Mouse (Mus musculus): ENCODE measurements around the gene Fam240b. TPM values are rescaled to one million over a fixed set of nuclear protein-coding genes. Genes with fewer than 3 reads are reported as not detected.

Fam240b gene
- total and polyA plus RNA-seq, 2 experiments: not detected

DNA sequence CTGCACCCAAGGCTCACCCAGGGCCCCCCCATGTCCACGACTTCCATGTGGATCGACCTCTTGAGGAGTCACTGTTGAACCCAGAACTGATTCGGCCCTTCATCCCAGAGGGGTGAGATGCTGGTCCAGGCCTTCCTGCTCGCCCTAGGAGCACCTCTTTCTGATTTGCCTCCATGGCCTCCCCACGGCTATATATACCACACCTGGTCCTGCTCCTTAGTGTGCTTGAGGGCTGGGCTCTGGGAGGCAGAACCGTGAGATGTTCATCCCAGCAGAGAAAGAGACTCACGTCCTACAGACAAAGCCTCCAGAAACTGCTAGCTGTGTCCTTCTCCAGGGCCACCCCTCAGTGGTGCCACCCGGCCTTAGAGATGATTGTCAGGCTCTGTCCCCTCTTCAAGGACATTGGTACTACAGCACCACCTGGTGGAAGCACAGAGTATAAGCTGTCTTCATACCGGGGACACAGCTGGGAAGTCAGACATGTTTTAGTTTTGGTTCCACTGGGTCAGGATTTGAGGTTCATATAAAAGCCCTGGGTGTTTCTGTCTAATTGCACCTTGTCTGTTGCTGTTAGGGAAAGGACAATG, 58.6 kb downstream of the Fam240b start:
- Histone ChIP-seq H3K27me3 (ENCODE audit: control insufficient read depth, insufficient read depth, low read length) (no peaks in the 10 kb centered on the region), H3K79me2 (ENCODE audit: control insufficient read depth, insufficient read depth, low read length) (no peaks in the 10 kb centered on the region), H3K4me1 (ENCODE audit: control insufficient read depth, insufficient read depth, low read length) (no peaks in the 10 kb centered on the region), H3K4me3 (ENCODE audit: insufficient read depth, low read depth, low read length) (no peak overlapping the region), H3K27ac (replicated peaks; ENCODE audit: insufficient read depth, low read depth, low read length) (no peak overlapping the region), H3K9ac (ENCODE audit: low read depth, low read length) (no peak overlapping the region), H3K36me3 (ENCODE audit: control insufficient read depth, insufficient read depth, low read length) (peaks cover 3% of the 10 kb centered on the region; the same call in 1 of the 2 replicates)
- TF ChIP-seq CTCF (IDR thresholded peaks at IDR 0.05; ENCODE audit: low read depth, low read length): peak; percentile 78
- no peak for TF ChIP-seq POLR2A (IDR thresholded peaks at IDR 0.05; ENCODE audit: extremely low read depth, insufficient read depth, low read length)
- DNase-seq (ENCODE audit: extremely low read depth, low read depth, low spot score): peak; percentile 59
- WGBS: 53% methylated on average over 9 of the region's 9 CpGs

DNA sequence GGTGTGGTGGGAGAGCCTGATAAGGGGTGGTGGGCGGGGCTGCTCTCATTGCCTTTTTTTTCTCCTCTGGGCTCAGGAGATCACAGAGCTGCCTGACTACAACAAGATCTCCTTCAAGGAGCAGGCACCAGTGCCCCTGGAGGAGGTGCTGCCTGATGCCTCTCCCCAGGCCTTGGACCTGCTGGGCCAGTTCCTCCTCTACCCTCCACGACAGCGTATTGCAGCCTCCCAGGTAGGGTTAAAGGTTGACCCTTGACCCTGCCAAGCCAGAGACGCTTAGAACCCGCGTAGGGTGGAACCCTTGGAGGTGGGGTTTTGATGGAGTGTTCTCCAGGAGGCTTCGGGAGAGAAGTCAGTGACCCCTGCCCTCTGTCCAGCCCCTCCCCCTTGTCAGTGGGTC, 59.8 kb downstream of the Fam240b start:
- 37% methylated on average over 7 of the region's 7 CpGs for WGBS
- Histone ChIP-seq H3K27me3 (ENCODE audit: control insufficient read depth, insufficient read depth, low read length) (no peaks in the 10 kb centered on the region), H3K4me3 (ENCODE audit: insufficient read depth, low read depth, low read length) (no peak overlapping the region), H3K4me1 (ENCODE audit: control insufficient read depth, insufficient read depth, low read length) (peaks cover 2% of the 10 kb centered on the region), H3K9ac (ENCODE audit: low read depth, low read length) (no peak overlapping the region), H3K36me3 (ENCODE audit: control insufficient read depth, insufficient read depth, low read length) (peaks cover 3% of the 10 kb centered on the region; the same call in 1 of the 2 replicates), H3K27ac (replicated peaks; ENCODE audit: insufficient read depth, low read depth, low read length) (no peak overlapping the region), H3K79me2 (ENCODE audit: control insufficient read depth, insufficient read depth, low read length) (no peaks in the 10 kb centered on the region)
- DNase-seq (ENCODE audit: extremely low read depth, low read depth, low spot score): no peak
- TF ChIP-seq POLR2A (IDR thresholded peaks at IDR 0.05; ENCODE audit: extremely low read depth, insufficient read depth, low read length) (no peak), CTCF (IDR thresholded peaks at IDR 0.05; ENCODE audit: low read depth, low read length) (no peak)

DNA sequence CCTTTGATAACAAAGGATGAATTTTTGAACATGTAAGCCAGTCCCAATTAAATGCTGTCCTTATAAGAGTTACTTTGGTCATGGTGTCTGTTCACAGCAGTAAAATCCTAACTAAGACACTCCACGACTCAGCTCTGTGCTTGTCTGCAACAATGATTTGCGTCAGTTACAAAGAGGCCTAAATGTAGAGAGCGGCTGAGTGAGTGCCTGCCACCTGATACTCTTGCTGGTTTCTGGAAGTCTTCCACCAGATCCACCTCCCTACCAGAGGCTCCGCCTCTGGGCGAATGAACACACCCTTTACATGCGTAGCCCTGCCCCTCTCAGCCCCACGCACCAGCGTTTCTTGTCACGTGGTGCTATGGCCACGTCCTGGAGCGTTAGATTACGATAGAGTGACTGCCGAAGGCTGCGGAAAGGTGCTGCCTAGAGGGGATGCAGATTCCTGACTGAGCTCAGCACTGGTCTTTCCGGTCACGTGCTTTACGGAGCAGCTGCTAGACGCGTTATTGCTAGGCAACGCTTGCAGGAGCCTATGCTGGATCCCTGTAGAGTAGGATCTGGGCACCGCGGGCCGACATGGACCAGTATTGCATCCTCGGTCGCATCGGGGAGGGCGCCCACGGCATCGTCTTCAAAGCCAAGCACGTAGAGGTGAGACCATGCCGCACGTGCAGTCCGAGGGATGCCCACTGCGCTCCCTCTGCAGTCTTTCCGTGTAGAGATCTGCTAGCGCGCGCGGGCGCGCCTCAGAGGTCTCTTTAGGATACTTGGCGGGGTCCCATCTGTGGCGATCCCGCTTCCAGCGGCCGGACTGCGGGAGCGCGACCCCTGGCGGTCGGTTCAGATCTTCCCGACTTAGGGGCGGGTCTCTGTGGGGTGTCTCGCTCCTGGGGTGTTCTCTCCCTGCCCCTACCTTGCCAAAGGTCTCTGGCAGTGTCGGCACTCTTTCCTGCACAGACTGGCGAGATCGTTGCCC, 65.3 kb downstream of the Fam240b start, which contains the start of gene Cdk20:
Cdk20 (plus strand) TSS at position 298 of the 979 bp plus-strand sequence.
- under 1% methylated on average over 57 of the region's 57 CpGs for WGBS
- TF ChIP-seq CTCF (IDR thresholded peaks at IDR 0.05; ENCODE audit: low read depth, low read length) (peak; percentile 79), POLR2A (IDR thresholded peaks at IDR 0.05; ENCODE audit: extremely low read depth, insufficient read depth, low read length) (0 out of 2 replicates have a peak, but pooled peaks have one; percentile 23)

More for the DNA sequence above, 65.3 kb downstream of the Fam240b start, which contains the start of gene Cdk20:
- H3K36me3 ChIP-seq (ENCODE audit: control insufficient read depth, insufficient read depth, low read length): no peaks in the 10 kb centered on the region
- peak within 1 kb of the TSS; percentile 65 for H3K27ac ChIP-seq (replicated peaks; ENCODE audit: insufficient read depth, low read depth, low read length)
- no peaks in the 10 kb centered on the region for H3K79me2 ChIP-seq (ENCODE audit: control insufficient read depth, insufficient read depth, low read length)
- H3K4me1 ChIP-seq (ENCODE audit: control insufficient read depth, insufficient read depth, low read length): peaks cover 3% of the 10 kb centered on the region
- DNase-seq (ENCODE audit: extremely low read depth, low read depth, low spot score): peak; percentile 95
- H3K27me3 ChIP-seq (ENCODE audit: control insufficient read depth, insufficient read depth, low read length): no peaks in the 10 kb centered on the region
- H3K4me3 ChIP-seq (ENCODE audit: insufficient read depth, low read depth, low read length): peak within 1 kb of the TSS; percentile 77
- peak within 1 kb of the TSS; percentile 75 for H3K9ac ChIP-seq (ENCODE audit: low read depth, low read length)

Other genes with a start within 250 kb of the Fam240b start
- gene Cdc14b, start 222.5 kb downstream of the Fam240b start, total RNA-seq (2014; rRNA removed): 31.7 and 35.8 TPM in 2 replicates
- gene Cdc14b, start 222.5 kb downstream of the Fam240b start, polyA plus RNA-seq (2012; rRNA removed): 6.7 and 7.6 TPM in 2 replicates
- gene Aaed1, start 185.1 kb downstream of the Fam240b start, total RNA-seq (2014; rRNA removed): 83.4 and 84.2 TPM in 2 replicates
- 20.8 and 21.1 TPM in 2 replicates for gene Aaed1, start 185.1 kb downstream of the Fam240b start, polyA plus RNA-seq (2012; rRNA removed)
- 624 and 654 TPM in 2 replicates for gene Ctsl, start 126.9 kb downstream of the Fam240b start, total RNA-seq (2014; rRNA removed)
- gene Ctsl, start 126.9 kb downstream of the Fam240b start, polyA plus RNA-seq (2012; rRNA removed): 252 and 300 TPM in 2 replicates
- 4.0 and 5.6 TPM in 2 replicates for gene Cdk20, start 65.5 kb downstream of the Fam240b start, total RNA-seq (2014; rRNA removed)
- gene Cdk20, start 65.5 kb downstream of the Fam240b start, polyA plus RNA-seq (2012; rRNA removed): 11.8 and 15.7 TPM in 2 replicates